Mouse (Mus musculus): Measurements from ENCODE around the gene Rd3. TPM values are rescaled to one million over a fixed set of nuclear protein-coding genes. Genes with fewer than 3 reads are reported as not detected.

Gene Rd3
- polyA plus RNA-seq, 2 experiments = 0.50 to 0.91 TPM

GRCm38 (mm10) chr1:191955101-191955500 is 22.1 kb upstream of the Rd3 start:
- Histone ChIP-seq H3K4me3 (replicated peaks; ENCODE audit: low read length) (no peak overlapping the region), H3K9ac (ENCODE audit: low read depth, low read length, severe bottlenecking) (no peak overlapping the region), H3K4me2 (replicated peaks; ENCODE audit: low read depth, low read length, severe bottlenecking) (no peak overlapping the region), H3K27ac (replicated peaks; ENCODE audit: low read depth, low read length) (no peak overlapping the region), H3K4me1 (ENCODE audit: control insufficient read depth, insufficient read depth, low read length) (no peaks in the 10 kb centered on the region), H3K9me3 (ENCODE audit: control insufficient read depth, low read length) (no peaks in the 10 kb centered on the region), H3K36me3 (ENCODE audit: control insufficient read depth, insufficient read depth, low read length) (no peaks in the 10 kb centered on the region), H3K27me3 (ENCODE audit: control insufficient read depth, insufficient read depth, low read length) (no peaks in the 10 kb centered on the region)
- WGBS = 58% methylated on average over 3 of the region's 3 CpGs
- TF ChIP-seq POLR2A (IDR thresholded peaks at IDR 0.05; ENCODE audit: borderline replicate concordance, extremely low read depth, insufficient read depth, insufficient read length) = no peak
- no peak for DNase-seq (ENCODE audit: low spot score)
- ATAC-seq (ENCODE audit: low FRiP score, low read depth) = no peak

- no peak for ATAC-seq (ENCODE audit: low FRiP score, low read depth)
- no peaks in the 10 kb centered on the region for H3K9me3 ChIP-seq (ENCODE audit: control insufficient read depth, low read length)
- no peaks in the 10 kb centered on the region for H3K27me3 ChIP-seq (ENCODE audit: control insufficient read depth, insufficient read depth, low read length)
- H3K4me2 ChIP-seq (replicated peaks; ENCODE audit: low read depth, low read length, severe bottlenecking) = no peak overlapping the region
- DNase-seq (ENCODE audit: low spot score) = no peak
- no peak overlapping the region for H3K9ac ChIP-seq (ENCODE audit: low read depth, low read length, severe bottlenecking)
- no peak overlapping the region for H3K27ac ChIP-seq (replicated peaks; ENCODE audit: low read depth, low read length)
- H3K4me3 ChIP-seq (replicated peaks; ENCODE audit: low read length) = no peak overlapping the region
- no peaks in the 10 kb centered on the region for H3K4me1 ChIP-seq (ENCODE audit: control insufficient read depth, insufficient read depth, low read length)
- TF ChIP-seq POLR2A (IDR thresholded peaks at IDR 0.05; ENCODE audit: borderline replicate concordance, extremely low read depth, insufficient read depth, insufficient read length) = no peak
- WGBS = 80% methylated on average over 3 of the region's 3 CpGs
- no peaks in the 10 kb centered on the region for H3K36me3 ChIP-seq (ENCODE audit: control insufficient read depth, insufficient read depth, low read length)
Measured at GRCm38 (mm10) chr1:191956261-191956660, 20.9 kb upstream of the Rd3 start.

- WGBS = 93% methylated on average over 2 of the region's 2 CpGs
- no peaks in the 10 kb centered on the region for H3K4me1 ChIP-seq (ENCODE audit: control insufficient read depth, insufficient read depth, low read length)
- no peaks in the 10 kb centered on the region for H3K9me3 ChIP-seq (ENCODE audit: control insufficient read depth, low read length)
- no peak overlapping the region for H3K9ac ChIP-seq (ENCODE audit: low read depth, low read length, severe bottlenecking)
- TF ChIP-seq POLR2A (IDR thresholded peaks at IDR 0.05; ENCODE audit: borderline replicate concordance, extremely low read depth, insufficient read depth, insufficient read length) = no peak
- no peak overlapping the region for H3K4me3 ChIP-seq (replicated peaks; ENCODE audit: low read length)
- H3K4me2 ChIP-seq (replicated peaks; ENCODE audit: low read depth, low read length, severe bottlenecking) = no peak overlapping the region
- ATAC-seq (ENCODE audit: low FRiP score, low read depth) (no peak), DNase-seq (ENCODE audit: low spot score) (no peak)
- no peaks in the 10 kb centered on the region for H3K27me3 ChIP-seq (ENCODE audit: control insufficient read depth, insufficient read depth, low read length)
- no peaks in the 10 kb centered on the region for H3K36me3 ChIP-seq (ENCODE audit: control insufficient read depth, insufficient read depth, low read length)
- H3K27ac ChIP-seq (replicated peaks; ENCODE audit: low read depth, low read length) = no peak overlapping the region
Measured at GRCm38 (mm10) chr1:191956871-191957270, 20.3 kb upstream of the Rd3 start.

GRCm38 (mm10) chr1:191957321-191957720 is 19.8 kb upstream of the Rd3 start:
- DNase-seq (ENCODE audit: low spot score) (no peak), ATAC-seq (ENCODE audit: low FRiP score, low read depth) (no peak)
- WGBS = 87% methylated on average over 2 of the region's 3 CpGs
- H3K9ac ChIP-seq (ENCODE audit: low read depth, low read length, severe bottlenecking) = no peak overlapping the region
- no peak overlapping the region for H3K27ac ChIP-seq (replicated peaks; ENCODE audit: low read depth, low read length)
- no peaks in the 10 kb centered on the region for H3K4me1 ChIP-seq (ENCODE audit: control insufficient read depth, insufficient read depth, low read length)
- no peaks in the 10 kb centered on the region for H3K9me3 ChIP-seq (ENCODE audit: control insufficient read depth, low read length)
- H3K4me2 ChIP-seq (replicated peaks; ENCODE audit: low read depth, low read length, severe bottlenecking) = no peak overlapping the region
- H3K4me3 ChIP-seq (replicated peaks; ENCODE audit: low read length) = no peak overlapping the region
- no peak for TF ChIP-seq POLR2A (IDR thresholded peaks at IDR 0.05; ENCODE audit: borderline replicate concordance, extremely low read depth, insufficient read depth, insufficient read length)
- H3K27me3 ChIP-seq (ENCODE audit: control insufficient read depth, insufficient read depth, low read length) = no peaks in the 10 kb centered on the region
- no peaks in the 10 kb centered on the region for H3K36me3 ChIP-seq (ENCODE audit: control insufficient read depth, insufficient read depth, low read length)

- Histone ChIP-seq H3K9ac (ENCODE audit: low read depth, low read length, severe bottlenecking) (no peak overlapping the region), H3K9me3 (ENCODE audit: control insufficient read depth, low read length) (no peaks in the 10 kb centered on the region), H3K27me3 (ENCODE audit: control insufficient read depth, insufficient read depth, low read length) (no peaks in the 10 kb centered on the region), H3K4me3 (replicated peaks; ENCODE audit: low read length) (no peak overlapping the region), H3K36me3 (ENCODE audit: control insufficient read depth, insufficient read depth, low read length) (no peaks in the 10 kb centered on the region), H3K4me1 (ENCODE audit: control insufficient read depth, insufficient read depth, low read length) (no peaks in the 10 kb centered on the region), H3K27ac (replicated peaks; ENCODE audit: low read depth, low read length) (no peak overlapping the region), H3K4me2 (replicated peaks; ENCODE audit: low read depth, low read length, severe bottlenecking) (no peak overlapping the region)
- no peak for DNase-seq (ENCODE audit: low spot score)
- TF ChIP-seq POLR2A (IDR thresholded peaks at IDR 0.05; ENCODE audit: borderline replicate concordance, extremely low read depth, insufficient read depth, insufficient read length) = no peak
- ATAC-seq (ENCODE audit: low FRiP score, low read depth) = no peak
- WGBS = 56% methylated on average over 2 of the region's 2 CpGs
Measured at GRCm38 (mm10) chr1:191960946-191961345, 16.2 kb upstream of the Rd3 start.

- H3K36me3 ChIP-seq (ENCODE audit: control insufficient read depth, insufficient read depth, low read length) = no peaks in the 10 kb centered on the region
- no peaks in the 10 kb centered on the region for H3K27me3 ChIP-seq (ENCODE audit: control insufficient read depth, insufficient read depth, low read length)
- TF ChIP-seq POLR2A (IDR thresholded peaks at IDR 0.05; ENCODE audit: borderline replicate concordance, extremely low read depth, insufficient read depth, insufficient read length) = no peak
- no peak overlapping the region for H3K4me2 ChIP-seq (replicated peaks; ENCODE audit: low read depth, low read length, severe bottlenecking)
- H3K4me1 ChIP-seq (ENCODE audit: control insufficient read depth, insufficient read depth, low read length) = no peaks in the 10 kb centered on the region
- DNase-seq (ENCODE audit: low spot score) (no peak), ATAC-seq (ENCODE audit: low FRiP score, low read depth) (no peak)
- no peak overlapping the region for H3K27ac ChIP-seq (replicated peaks; ENCODE audit: low read depth, low read length)
- H3K4me3 ChIP-seq (replicated peaks; ENCODE audit: low read length) = no peak overlapping the region
- no peaks in the 10 kb centered on the region for H3K9me3 ChIP-seq (ENCODE audit: control insufficient read depth, low read length)
- H3K9ac ChIP-seq (ENCODE audit: low read depth, low read length, severe bottlenecking) = no peak overlapping the region
- 73% methylated on average over 3 of the region's 3 CpGs for WGBS
Measured at GRCm38 (mm10) chr1:191963413-191963812, 13.8 kb upstream of the Rd3 start.
